Mouse (Mus musculus): Measurements from ENCODE around the gene Gpnmb. TPM values are rescaled to one million over a fixed set of nuclear protein-coding genes. Genes with fewer than 3 reads are reported as not detected.
A peak's percentile ranks its signal among the peaks of the same experiment; 100 is the strongest.

Gpnmb gene
- total RNA-seq, 2 experiments from 2014 or later, result not detected

GRCm38 (mm10) chr6:49079313-49079712, 43.0 kb downstream of the Gpnmb start:
- no peak for ATAC-seq (replicated peaks; ENCODE audit: low FRiP score, low TSS enrichment, poor library complexity, severe bottlenecking)

- ATAC-seq (replicated peaks; ENCODE audit: low FRiP score, low TSS enrichment, poor library complexity, severe bottlenecking), result no peak
These were observed 46.7 kb downstream of the Gpnmb start for GRCm38 (mm10) chr6:49083008-49083407.

GRCm38 (mm10) chr6:49094968-49095367, 58.6 kb downstream of the Gpnmb start:
- no peak for ATAC-seq (replicated peaks; ENCODE audit: low FRiP score, low TSS enrichment, poor library complexity, severe bottlenecking)

DNA sequence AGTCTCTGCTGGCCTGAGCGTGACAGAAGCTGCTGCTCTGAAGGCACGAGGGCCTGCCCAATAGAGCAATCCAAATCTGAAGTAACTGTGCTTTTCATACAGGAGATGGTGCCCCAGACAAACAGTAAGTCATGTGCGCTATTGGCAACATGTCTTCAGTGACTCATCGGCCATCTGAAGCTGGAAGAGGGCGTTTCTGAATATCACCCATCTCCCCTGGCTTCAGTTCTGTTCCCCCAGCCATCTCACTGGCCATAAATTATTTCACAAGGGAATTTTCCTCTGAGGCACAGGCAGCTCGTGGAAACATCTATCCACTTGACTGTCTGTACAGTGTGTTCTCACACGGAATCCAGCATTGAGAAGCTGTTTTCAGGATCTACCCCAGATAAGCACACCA, 60.1 kb downstream of the Gpnmb start:
- ATAC-seq (replicated peaks; ENCODE audit: low FRiP score, low TSS enrichment, poor library complexity, severe bottlenecking), result no peak

DNA sequence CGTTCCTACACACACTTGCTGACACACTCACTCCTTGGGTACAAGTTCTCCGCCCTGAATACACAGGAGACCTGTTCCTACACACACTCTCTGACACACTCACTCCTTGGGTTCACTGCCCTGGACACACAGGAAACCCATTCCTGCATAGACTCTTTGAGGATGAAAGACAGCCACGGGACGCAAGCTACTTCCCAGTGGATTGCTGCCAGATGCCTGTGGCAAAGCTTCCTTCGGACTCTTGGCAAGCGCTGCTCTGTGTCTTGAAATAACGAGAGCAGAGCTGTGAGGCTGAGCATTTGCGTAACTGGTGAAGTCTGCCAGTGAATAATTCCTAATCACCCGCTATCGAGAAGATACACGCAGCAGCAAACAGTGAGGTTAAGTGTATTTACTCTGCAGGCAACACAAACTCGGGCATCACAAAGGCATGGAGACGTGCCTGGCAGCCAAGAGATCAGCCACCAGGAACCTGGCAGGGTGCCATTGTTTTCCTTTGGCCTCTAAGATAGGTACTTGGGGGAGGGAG, 60.7 kb downstream of the Gpnmb start:
- ATAC-seq (replicated peaks; ENCODE audit: low FRiP score, low TSS enrichment, poor library complexity, severe bottlenecking), result peak; percentile 50

DNA sequence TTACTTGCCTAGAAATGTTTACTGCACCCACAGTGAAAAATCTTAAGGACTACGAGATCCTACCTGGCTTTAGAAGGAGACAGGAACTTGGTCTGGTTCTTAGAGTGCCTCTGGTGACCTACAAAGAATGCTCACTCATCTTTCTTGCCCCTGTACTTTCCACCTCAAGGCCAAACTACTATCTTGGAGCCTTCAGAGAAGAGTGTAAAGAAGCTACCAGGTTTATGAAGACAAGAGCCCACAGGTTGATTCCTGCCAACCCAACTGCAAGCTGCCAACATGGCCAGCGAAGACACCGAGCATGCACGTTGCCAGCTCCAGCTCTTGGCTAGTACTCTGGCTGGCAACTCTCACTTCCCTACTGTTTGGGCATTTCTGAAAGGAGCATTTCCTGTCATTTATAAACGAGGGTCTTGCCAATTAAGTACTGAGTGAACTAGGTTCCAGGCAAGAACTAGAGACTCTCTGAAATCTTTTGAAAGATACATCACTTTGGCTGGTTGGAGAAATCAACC, 61.3 kb downstream of the Gpnmb start:
- no peak for ATAC-seq (replicated peaks; ENCODE audit: low FRiP score, low TSS enrichment, poor library complexity, severe bottlenecking)

DNA sequence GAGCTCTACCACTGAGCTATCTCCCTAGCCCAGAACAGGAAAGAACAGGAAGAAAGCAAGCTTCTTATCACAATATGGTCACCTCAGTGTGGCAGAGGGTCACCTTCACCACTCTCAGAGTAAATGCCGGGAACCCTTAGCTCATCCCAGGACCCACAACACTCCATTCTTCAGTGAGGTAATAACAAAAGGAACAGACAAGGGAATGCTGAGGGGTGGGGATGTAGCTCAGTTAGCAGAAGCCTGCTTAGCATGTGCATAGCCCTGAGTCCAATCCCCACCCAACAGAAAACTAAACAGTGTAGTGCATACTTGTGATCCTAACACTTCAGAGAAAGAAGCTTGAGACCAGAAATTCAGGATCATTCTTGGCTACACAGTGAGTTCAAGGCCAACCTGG, 62.7 kb downstream of the Gpnmb start:
- ATAC-seq (replicated peaks; ENCODE audit: low FRiP score, low TSS enrichment, poor library complexity, severe bottlenecking), result no peak

- ATAC-seq (replicated peaks; ENCODE audit: low FRiP score, low TSS enrichment, poor library complexity, severe bottlenecking), result no peak
These were observed 70.6 kb downstream of the Gpnmb start for GRCm38 (mm10) chr6:49106746-49107500.

DNA sequence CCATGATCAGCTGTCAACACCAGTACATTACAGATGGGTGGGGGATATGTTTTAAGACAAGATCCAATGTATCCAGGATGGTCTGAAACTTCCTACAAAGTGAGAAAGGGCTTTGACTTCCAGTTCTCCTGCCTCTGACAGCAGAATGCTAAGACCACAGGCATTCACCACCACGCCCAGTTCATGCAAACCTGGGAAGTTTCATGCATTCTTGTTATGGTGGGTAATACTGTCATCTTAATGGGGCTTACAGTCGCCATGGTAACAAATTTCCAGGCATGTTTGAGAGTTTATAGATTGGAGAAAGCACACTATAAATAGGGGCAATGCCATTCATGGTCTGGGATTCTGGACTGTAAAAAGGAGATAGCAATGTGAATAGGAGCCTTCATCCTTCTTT, 72.8 kb downstream of the Gpnmb start:
- ATAC-seq (replicated peaks; ENCODE audit: low FRiP score, low TSS enrichment, poor library complexity, severe bottlenecking), result no peak

DNA sequence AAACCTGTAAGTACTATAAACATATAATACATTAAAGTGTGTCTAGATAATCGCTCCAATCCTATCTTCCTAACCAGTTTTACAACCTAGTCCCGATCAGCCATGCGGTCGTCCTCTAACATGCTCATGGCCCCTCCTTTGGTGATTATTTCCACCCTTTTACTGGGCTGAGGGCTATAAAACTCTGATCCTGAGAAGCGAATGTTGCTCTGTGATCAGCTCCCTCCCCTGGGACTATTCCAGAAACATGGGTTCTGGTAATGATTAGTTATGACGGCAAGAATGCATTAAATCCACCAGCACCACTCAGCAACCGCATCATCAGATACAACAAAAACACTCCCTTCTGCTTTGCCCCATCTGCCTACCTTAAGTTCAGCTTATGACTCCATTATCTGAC, 77.5 kb downstream of the Gpnmb start:
- no peak for ATAC-seq (replicated peaks; ENCODE audit: low FRiP score, low TSS enrichment, poor library complexity, severe bottlenecking)

- no peak for ATAC-seq (replicated peaks; ENCODE audit: low FRiP score, low TSS enrichment, poor library complexity, severe bottlenecking)
These were observed 78.1 kb downstream of the Gpnmb start for GRCm38 (mm10) chr6:49114457-49114856.

DNA sequence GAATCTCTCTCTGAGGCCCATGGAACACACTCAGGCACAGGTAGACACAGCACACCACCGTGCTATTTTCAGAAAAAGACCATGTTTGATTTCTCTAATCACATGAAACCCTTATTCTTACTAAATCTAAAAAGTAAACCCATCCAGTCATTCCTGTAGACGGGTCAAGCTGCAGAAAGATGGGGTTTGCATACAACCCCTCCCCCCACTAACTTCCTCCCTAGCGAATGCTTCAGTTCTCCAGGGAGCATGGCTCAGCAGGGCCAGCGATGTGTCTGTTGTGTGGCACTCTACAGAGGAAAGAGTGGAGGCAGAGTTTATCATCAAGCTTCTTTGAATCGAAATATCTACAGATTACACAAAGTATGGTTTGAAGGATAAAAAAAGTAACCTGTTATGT, 79.2 kb downstream of the Gpnmb start:
- no peak for ATAC-seq (replicated peaks; ENCODE audit: low FRiP score, low TSS enrichment, poor library complexity, severe bottlenecking)

GRCm38 (mm10) chr6:49116241-49116640, 79.9 kb downstream of the Gpnmb start:
- no peak for ATAC-seq (replicated peaks; ENCODE audit: low FRiP score, low TSS enrichment, poor library complexity, severe bottlenecking)

- no peak for ATAC-seq (replicated peaks; ENCODE audit: low FRiP score, low TSS enrichment, poor library complexity, severe bottlenecking)
These were observed 82.1 kb downstream of the Gpnmb start for GRCm38 (mm10) chr6:49118446-49118845.

- no peak for ATAC-seq (replicated peaks; ENCODE audit: low FRiP score, low TSS enrichment, poor library complexity, severe bottlenecking)
These were observed 83.3 kb downstream of the Gpnmb start for GRCm38 (mm10) chr6:49119462-49120135.

- ATAC-seq (replicated peaks; ENCODE audit: low FRiP score, low TSS enrichment, poor library complexity, severe bottlenecking), result no peak
These were observed 84.0 kb downstream of the Gpnmb start for GRCm38 (mm10) chr6:49120370-49120769.

Other genes with a start within 250 kb of the Gpnmb start
- gene Tmem176a, start 195.6 kb upstream of the Gpnmb start, total RNA-seq (2014; fragmentation: Nextera tagmentation), result 5.4 and 11.3 TPM in 2 replicates
- 5.1 and 31.3 TPM in 2 replicates for gene Tmem176a, start 195.6 kb upstream of the Gpnmb start, total RNA-seq (2017)
- gene Tmem176b, start 195.1 kb upstream of the Gpnmb start, total RNA-seq (2014; fragmentation: Nextera tagmentation), result 6.7 and 12.4 TPM in 2 replicates
- 14.4 and 24.5 TPM in 2 replicates for gene Tmem176b, start 195.1 kb upstream of the Gpnmb start, total RNA-seq (2017)
- gene Aoc1, start 163.7 kb upstream of the Gpnmb start, total RNA-seq (2014; fragmentation: Nextera tagmentation), result 0.30 TPM in 1 of 2 replicates, not detected in the other
- gene Aoc1, start 163.7 kb upstream of the Gpnmb start, total RNA-seq (2017), result not detected in 2 replicates
- not detected in 2 replicates for gene 1600015I10Rik, start 106.7 kb upstream of the Gpnmb start, total RNA-seq (2014; fragmentation: Nextera tagmentation)
- gene 1600015I10Rik, start 106.7 kb upstream of the Gpnmb start, total RNA-seq (2017), result not detected in 2 replicates
- gene Doxl2, start 61.6 kb upstream of the Gpnmb start, total RNA-seq (2014; fragmentation: Nextera tagmentation), result not detected in 2 replicates
- not detected in 2 replicates for gene Doxl2, start 61.6 kb upstream of the Gpnmb start, total RNA-seq (2017)
- not detected in 2 replicates for gene Svs1, start 49.7 kb upstream of the Gpnmb start, total RNA-seq (2014; fragmentation: Nextera tagmentation)
- gene Svs1, start 49.7 kb upstream of the Gpnmb start, total RNA-seq (2017), result not detected in 2 replicates
- 20.5 and 32.3 TPM in 2 replicates for gene Malsu1, start 37.2 kb downstream of the Gpnmb start, total RNA-seq (2014; fragmentation: Nextera tagmentation)
- gene Malsu1, start 37.2 kb downstream of the Gpnmb start, total RNA-seq (2017), result 7.7 and 37.2 TPM in 2 replicates
- gene Igf2bp3, start 178.4 kb downstream of the Gpnmb start, total RNA-seq (2014; fragmentation: Nextera tagmentation), result 0.17 TPM in 1 of 2 replicates, not detected in the other
- gene Igf2bp3, start 178.4 kb downstream of the Gpnmb start, total RNA-seq (2017), result not detected in 2 replicates
- gene Tra2a, start 227.5 kb downstream of the Gpnmb start, total RNA-seq (2014; fragmentation: Nextera tagmentation), result 160 and 198 TPM in 2 replicates
- 184 and 193 TPM in 2 replicates for gene Tra2a, start 227.5 kb downstream of the Gpnmb start, total RNA-seq (2017)

Data from megakaryocyte-erythroid progenitor cell, adult 5-6 weeks (primary cell).